Mouse (Mus musculus) embryonic facial prominence, embryonic 14.5 days (tissue): ENCODE results near the gene Ncbp2. TPM values are rescaled to one million over a fixed set of nuclear protein-coding genes. Genes with fewer than 3 reads are reported as not detected.

Experiments
- ATAC-seq: fragments of 200-750 bp; cut with Nextera tagmentation; 2 replicates; pipeline ENCODE4 v1.8.0; 2017; ENCODE audit warnings: low read depth, moderate number of reproducible peaks, moderate TSS enrichment
- DNase-seq: peaks from one replicate; pipeline ENCODE4 v3.0.0-alpha.2; 2015; ENCODE audit warnings: low spot score
- H3K27ac ChIP-seq: fragments of 300-500 bp; sonication (generic); replicated peaks from 2 replicates; pipeline ENCODE4 v1.5.1; 2014; ENCODE audit warnings: low read depth, mild to moderate bottlenecking, low read length, moderate library complexity
- H3K27me3 ChIP-seq: fragments of 300-500 bp; sonication (generic); replicated peaks from 2 replicates; pipeline ENCODE4 v1.6.1; 2014; ENCODE audit warnings: low read length; ENCODE audit not compliant: control insufficient read depth, insufficient read depth
- H3K36me3 ChIP-seq: fragments of 300-500 bp; sonication (generic); 2 replicates; pipeline ENCODE4 v1.6.1; 2014; ENCODE audit warnings: low read length, mixed read lengths; ENCODE audit not compliant: control insufficient read depth, insufficient read depth
- H3K4me1 ChIP-seq: fragments of 300-500 bp; sonication (generic); 2 replicates; pipeline ENCODE4 v1.6.1; 2014; ENCODE audit warnings: antibody characterized with exemption, low read length; ENCODE audit not compliant: control insufficient read depth, insufficient read depth
- H3K4me2 ChIP-seq: fragments of 300-500 bp; sonication (generic); 2 replicates; pipeline ENCODE4 v1.6.1; 2014; ENCODE audit warnings: low read depth, mild to moderate bottlenecking, low read length, moderate library complexity, mixed read lengths
- H3K4me3 ChIP-seq: fragments of 300-500 bp; sonication (generic); 2 replicates; pipeline ENCODE4 v1.5.1; 2014; ENCODE audit warnings: low read depth, mild to moderate bottlenecking, low read length
- H3K9ac ChIP-seq: fragments of 300-500 bp; sonication (generic); 2 replicates; pipeline ENCODE4 v1.6.1; 2014; ENCODE audit warnings: low read depth, mild to moderate bottlenecking, low read length, moderate library complexity, mixed read lengths
- H3K9me3 ChIP-seq: fragments of 300-500 bp; sonication (generic); 2 replicates; pipeline ENCODE4 v1.6.1; 2016; ENCODE audit warnings: low read length; ENCODE audit not compliant: control insufficient read depth
- WGBS: fragments of 180-500 bp; shearing (Covaris S2); extraction: QIAGEN DNeasy Blood & Tissue Kit; methylation state at CpG from one replicate; pipeline ENCODE4 v1.1.7; 2014; 5-methylcytosine and 5-hydroxymethylcytosine counted together
- polyA plus RNA-seq: library from polyadenylated mRNA; unstranded; fragments of >200 nt; fragmentation: Nextera tagmentation; extraction: Ambion mirVana; gene quantifications from 2 replicates; pipeline ENCODE4 v1.2.1, GENCODE M21; 2014

Gene Ncbp2
- 96.3 and 109 TPM in 2 replicates for polyA plus RNA-seq

DNA sequence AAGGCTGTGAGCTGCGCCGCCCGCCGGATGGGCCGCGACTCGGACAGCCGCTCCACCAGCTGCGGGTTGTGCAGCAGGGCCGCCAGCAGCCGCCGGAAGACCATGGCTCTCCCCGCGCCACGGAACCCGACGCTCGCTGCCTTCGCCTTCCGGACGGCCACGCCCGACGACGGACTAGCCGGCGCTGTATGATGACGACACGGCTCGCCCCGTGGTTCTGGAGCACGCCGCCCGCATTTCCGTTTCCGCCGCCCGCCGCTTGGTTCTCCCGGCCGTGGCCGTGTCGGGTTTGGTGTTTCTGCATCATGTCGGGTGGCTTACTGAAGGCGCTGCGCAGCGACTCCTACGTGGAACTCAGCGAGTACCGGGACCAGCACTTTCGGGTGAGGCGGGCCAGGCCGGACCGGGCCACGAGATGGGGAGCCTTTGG lies at the start of gene Ncbp2, which contains the start of gene 0610012G03Rik:
TSS of gene Ncbp2 (plus strand) at position 169 of the 430 bp plus-strand sequence.
TSS of gene 0610012G03Rik (minus strand) at position 150 of the 430 bp plus-strand sequence.
- H3K4me3 ChIP-seq = peak within 1 kb of the TSS; percentile 59
- H3K27ac ChIP-seq = peak within 1 kb of the TSS; percentile 90
- ATAC-seq = peak; percentile 94
- H3K9me3 ChIP-seq = no peaks in the 10 kb centered on the region
- DNase-seq = peak; percentile 97
- H3K4me1 ChIP-seq = peaks cover 12% of the 10 kb centered on the region
- peak within 1 kb of the TSS; percentile 90 for H3K4me2 ChIP-seq
- WGBS = 0% methylated on average over 23 of the region's 55 CpGs
- H3K27me3 ChIP-seq = no peaks in the 10 kb centered on the region
- peaks cover 29% of the 10 kb centered on the region for H3K36me3 ChIP-seq
- peak within 1 kb of the TSS; percentile 93 for H3K9ac ChIP-seq

DNA sequence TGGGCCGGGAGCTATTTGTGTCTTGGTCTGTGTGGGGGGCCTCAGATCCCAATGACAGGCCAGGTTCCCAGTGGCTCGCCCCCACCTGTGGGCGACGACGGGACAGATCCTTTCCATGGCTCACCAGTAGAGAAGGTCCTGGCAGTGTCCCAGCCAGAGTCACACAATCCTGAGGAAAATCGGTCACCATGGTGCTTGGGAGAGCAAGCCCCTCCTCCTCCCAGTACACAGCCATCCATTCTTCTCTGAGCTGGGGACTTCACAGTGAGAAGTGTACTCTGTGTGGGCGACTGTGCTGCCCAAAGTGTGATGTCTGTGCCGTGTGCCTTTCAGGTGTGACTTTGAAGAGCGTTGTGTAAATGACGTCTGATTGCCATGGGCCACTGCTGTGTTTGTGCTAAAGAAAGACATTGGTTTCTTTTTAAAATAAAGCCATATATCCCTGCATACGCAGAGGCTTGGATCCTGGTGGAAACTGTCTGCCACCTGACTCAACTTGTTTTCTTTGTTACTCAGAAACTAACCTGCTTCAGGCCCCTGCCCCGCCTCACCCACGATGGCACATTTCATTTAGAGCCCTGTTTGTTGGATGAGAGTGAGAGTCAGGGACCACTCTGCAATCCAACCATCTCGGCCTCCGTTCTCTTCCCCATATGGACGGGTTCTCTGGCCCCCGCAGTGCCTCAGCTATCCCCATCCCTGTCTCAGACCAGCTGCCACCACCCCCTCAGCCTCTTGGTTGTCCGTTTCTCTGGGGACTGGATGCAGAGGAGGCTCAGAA lies 49.6 kb upstream of the Ncbp2 start:
- no peaks in the 10 kb centered on the region for H3K27me3 ChIP-seq
- H3K27ac ChIP-seq = no peak overlapping the region
- H3K4me2 ChIP-seq = no peak overlapping the region
- peaks cover 7% of the 10 kb centered on the region; the same call in 1 of the 2 replicates for H3K9me3 ChIP-seq
- no peaks in the 10 kb centered on the region for H3K36me3 ChIP-seq
- no peak overlapping the region for H3K4me3 ChIP-seq
- WGBS = 71% methylated on average over 18 of the region's 18 CpGs
- peaks cover 10% of the 10 kb centered on the region for H3K4me1 ChIP-seq
- DNase-seq (peak; percentile 42), ATAC-seq (peak; percentile 67; the same call in 1 of the 2 replicates)
- no peak overlapping the region for H3K9ac ChIP-seq

DNA sequence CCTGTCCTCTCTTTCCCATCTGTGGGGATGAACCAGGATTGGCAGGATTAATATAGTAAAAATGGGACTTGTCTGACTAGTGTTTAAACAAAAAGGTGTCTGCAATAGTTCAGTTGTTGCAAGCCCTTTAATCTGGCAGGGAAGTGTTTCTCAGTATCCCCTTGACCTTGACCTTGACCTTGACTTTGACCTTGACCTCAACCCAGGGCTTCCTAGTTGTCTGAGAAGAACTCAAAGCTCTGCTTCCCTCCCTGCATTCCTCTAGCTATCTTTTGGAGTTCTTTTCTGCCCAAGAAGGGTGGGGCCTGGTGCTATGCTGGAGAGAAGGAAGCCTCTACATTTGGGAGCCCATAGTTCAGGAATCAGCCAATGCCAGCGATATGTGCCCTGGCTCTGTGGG lies 46.4 kb upstream of the Ncbp2 start:
- H3K9ac ChIP-seq = no peak overlapping the region
- no peaks in the 10 kb centered on the region for H3K36me3 ChIP-seq
- H3K9me3 ChIP-seq = peaks cover 7% of the 10 kb centered on the region; the same call in 1 of the 2 replicates
- no peak overlapping the region for H3K4me3 ChIP-seq
- H3K27ac ChIP-seq = no peak overlapping the region
- no peak overlapping the region for H3K4me2 ChIP-seq
- H3K4me1 ChIP-seq = peaks cover 14% of the 10 kb centered on the region
- WGBS = 91% methylated on average over 1 of the region's 1 CpGs
- ATAC-seq = no peak
- no peaks in the 10 kb centered on the region for H3K27me3 ChIP-seq
- no peak for DNase-seq

DNA sequence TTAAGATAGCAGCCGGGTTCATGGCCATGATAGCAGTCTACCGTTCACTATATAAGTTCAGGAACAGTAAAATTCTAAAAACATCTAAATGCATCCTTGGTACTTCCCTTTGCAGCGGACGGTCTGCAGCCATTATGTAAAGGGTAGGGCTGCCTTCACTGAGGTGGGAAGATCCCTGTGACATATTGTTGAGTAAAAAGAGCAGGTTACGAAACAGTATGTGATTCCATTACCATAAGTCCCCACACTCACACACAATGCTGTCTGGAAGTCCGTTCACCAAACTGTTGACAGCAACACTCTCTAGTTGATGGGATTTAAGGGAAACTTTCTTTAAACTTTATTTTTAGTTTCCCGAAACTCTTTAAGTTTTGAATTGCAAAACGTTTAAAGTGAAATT lies 45.1 kb upstream of the Ncbp2 start:
- no peaks in the 10 kb centered on the region for H3K36me3 ChIP-seq
- H3K27ac ChIP-seq = no peak overlapping the region
- H3K27me3 ChIP-seq = no peaks in the 10 kb centered on the region
- H3K9ac ChIP-seq = no peak overlapping the region
- peaks cover 7% of the 10 kb centered on the region; the same call in 1 of the 2 replicates for H3K9me3 ChIP-seq
- WGBS = 88% methylated on average over 8 of the region's 8 CpGs
- H3K4me2 ChIP-seq = no peak overlapping the region
- no peak for ATAC-seq
- no peak for DNase-seq
- no peak overlapping the region for H3K4me3 ChIP-seq
- H3K4me1 ChIP-seq = 0 out of 2 replicates have a peak, but pooled peaks cover 4% of the 10 kb centered on the region

DNA sequence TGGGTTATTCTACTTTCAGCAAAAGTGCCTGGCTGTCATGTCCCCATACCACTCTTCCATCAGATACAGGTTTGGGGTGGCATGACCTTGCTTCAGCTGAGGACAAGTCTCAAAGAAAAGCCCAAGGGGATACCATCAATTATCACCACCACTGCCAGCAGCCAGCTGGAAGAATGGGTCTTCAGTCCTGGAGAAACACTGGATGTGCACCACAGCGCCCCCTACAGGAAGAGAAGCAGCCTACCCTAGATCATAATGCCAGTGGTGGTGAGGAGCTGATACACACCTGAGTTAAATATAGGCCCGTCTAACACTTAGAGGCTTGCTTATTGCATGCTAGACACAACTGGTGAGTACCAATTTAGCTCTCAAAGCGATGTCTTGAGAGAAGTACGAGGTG lies 43.0 kb upstream of the Ncbp2 start:
- no peak overlapping the region for H3K4me2 ChIP-seq
- no peak overlapping the region for H3K9ac ChIP-seq
- H3K9me3 ChIP-seq = 0 out of 2 replicates have a peak, but pooled peaks cover under 1% of the 10 kb centered on the region
- ATAC-seq (no peak), DNase-seq (no peak)
- no peak overlapping the region for H3K27ac ChIP-seq
- H3K4me3 ChIP-seq = no peak overlapping the region
- 67% methylated on average over 4 of the region's 4 CpGs for WGBS
- H3K36me3 ChIP-seq = no peaks in the 10 kb centered on the region
- H3K4me1 ChIP-seq = 0 out of 2 replicates have a peak, but pooled peaks cover 4% of the 10 kb centered on the region
- no peaks in the 10 kb centered on the region for H3K27me3 ChIP-seq

DNA sequence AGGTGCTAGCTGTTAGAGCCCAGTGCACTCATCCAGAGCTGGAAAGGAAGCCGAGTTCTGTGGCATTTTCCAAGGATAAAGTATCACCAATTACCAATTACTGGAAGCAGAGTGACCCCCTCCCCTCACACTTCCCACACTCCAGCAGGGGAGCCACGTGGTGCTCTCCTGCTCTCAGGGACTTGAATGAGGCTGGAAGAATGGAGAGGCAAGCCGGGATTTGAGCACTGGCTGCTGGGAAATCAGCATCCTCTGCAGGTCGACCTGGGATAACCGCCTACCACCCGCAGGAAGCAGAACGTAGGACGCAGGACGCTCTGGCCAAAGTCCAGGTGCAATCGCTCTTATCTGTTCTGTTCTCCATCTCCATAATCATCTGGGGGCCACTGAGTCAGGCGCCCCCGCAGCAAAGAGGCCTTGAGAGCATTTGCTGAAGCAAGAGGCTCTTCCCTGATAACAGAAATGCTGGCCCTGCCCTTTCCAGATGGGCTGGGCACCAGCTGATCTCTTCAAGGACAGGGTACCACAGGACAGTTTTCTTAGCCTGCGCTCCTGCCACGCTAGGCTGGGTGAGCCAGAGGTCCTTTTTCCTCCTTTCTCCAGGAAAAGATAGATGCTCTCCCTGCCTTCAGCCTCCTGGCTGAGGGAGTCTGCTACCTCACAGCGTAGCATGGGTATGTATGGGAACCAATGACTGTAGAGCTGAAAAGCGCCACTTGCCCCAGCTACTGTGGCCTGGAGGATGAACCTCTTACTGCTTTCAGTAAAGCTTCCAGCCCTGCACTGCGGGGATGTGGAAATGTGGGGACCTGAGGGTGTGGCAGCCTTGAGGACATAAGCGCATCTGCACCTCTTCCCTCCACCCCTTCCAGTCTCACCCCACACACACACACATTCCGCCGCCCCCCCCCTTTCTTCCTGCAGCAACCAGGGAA lies 42.2 kb upstream of the Ncbp2 start:
- H3K27me3 ChIP-seq = no peaks in the 10 kb centered on the region
- H3K4me1 ChIP-seq = 0 out of 2 replicates have a peak, but pooled peaks cover 4% of the 10 kb centered on the region
- peak; percentile 24 for DNase-seq
- no peak overlapping the region for H3K9ac ChIP-seq
- H3K36me3 ChIP-seq = no peaks in the 10 kb centered on the region
- no peaks in the 10 kb centered on the region for H3K9me3 ChIP-seq
- peak overlapping the region; percentile 38 for H3K4me2 ChIP-seq
- ATAC-seq = no peak; the same call in 1 of the 2 replicates
- 37% methylated on average over 20 of the region's 20 CpGs for WGBS
- peak overlapping the region; percentile 2; the same call in 1 of the 2 replicates for H3K4me3 ChIP-seq
- no peak overlapping the region; the same call in 1 of the 2 replicates for H3K27ac ChIP-seq

DNA sequence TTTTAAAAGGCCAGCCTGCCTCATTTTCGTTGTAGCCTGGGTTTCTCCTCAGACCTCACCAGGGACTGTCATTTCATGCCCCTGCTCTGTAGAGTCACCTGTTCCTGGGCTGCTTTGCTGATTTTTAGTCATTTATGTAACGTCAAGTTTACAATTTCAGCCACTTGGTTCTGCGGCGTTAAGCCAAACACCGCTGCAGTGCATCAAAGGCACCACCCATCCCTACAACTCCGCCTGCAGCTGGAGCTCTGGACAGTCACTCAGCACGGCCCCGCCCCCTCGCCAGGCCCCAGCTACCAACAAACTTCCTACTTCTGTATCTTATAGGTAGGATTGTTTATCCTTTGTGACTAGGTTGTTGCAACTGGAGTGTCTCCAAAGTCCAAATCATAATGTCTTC lies 41.4 kb upstream of the Ncbp2 start:
- Histone ChIP-seq H3K9ac (no peak overlapping the region), H3K4me3 (peak overlapping the region; percentile 2; the same call in 1 of the 2 replicates), H3K4me2 (peak overlapping the region; percentile 38), H3K36me3 (no peaks in the 10 kb centered on the region), H3K9me3 (no peaks in the 10 kb centered on the region), H3K27ac (no peak overlapping the region; the same call in 1 of the 2 replicates), H3K27me3 (no peaks in the 10 kb centered on the region), H3K4me1 (0 out of 2 replicates have a peak, but pooled peaks cover 4% of the 10 kb centered on the region)
- 6% methylated on average over 9 of the region's 9 CpGs for WGBS
- DNase-seq = peak; percentile 52
- ATAC-seq = 0 out of 2 replicates have a peak, but pooled peaks have one; percentile 64

DNA sequence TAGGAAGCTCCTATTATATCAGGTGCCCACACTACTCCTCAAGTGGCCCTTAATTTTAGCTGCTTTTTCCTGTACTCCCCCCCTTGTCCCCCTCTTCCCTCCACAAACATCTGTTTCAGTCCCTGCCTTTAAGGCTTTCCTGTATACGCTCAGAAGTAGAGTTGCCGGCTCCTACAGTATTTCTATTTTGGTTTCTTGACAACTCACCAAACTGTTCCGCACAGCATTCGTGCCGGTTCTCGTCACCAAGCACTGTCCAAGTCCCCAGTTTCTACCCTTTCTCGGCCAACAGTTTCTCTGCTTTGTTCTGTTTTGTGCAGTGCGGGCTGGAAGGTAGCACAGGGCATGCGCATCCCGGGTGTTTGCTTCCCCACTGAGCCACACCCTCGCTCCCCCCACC lies 39.4 kb upstream of the Ncbp2 start:
- ATAC-seq = no peak
- no peak overlapping the region for H3K4me3 ChIP-seq
- H3K27ac ChIP-seq = no peak overlapping the region
- 65% methylated on average over 11 of the region's 11 CpGs for WGBS
- no peak for DNase-seq
- H3K27me3 ChIP-seq = no peaks in the 10 kb centered on the region
- H3K4me1 ChIP-seq = 0 out of 2 replicates have a peak, but pooled peaks cover 4% of the 10 kb centered on the region
- no peaks in the 10 kb centered on the region for H3K9me3 ChIP-seq
- no peak overlapping the region for H3K9ac ChIP-seq
- H3K4me2 ChIP-seq = peak overlapping the region; percentile 27; the same call in 1 of the 2 replicates
- H3K36me3 ChIP-seq = no peaks in the 10 kb centered on the region
